Mouse (Mus musculus): ENCODE results near the gene Carmil3.

DNA sequence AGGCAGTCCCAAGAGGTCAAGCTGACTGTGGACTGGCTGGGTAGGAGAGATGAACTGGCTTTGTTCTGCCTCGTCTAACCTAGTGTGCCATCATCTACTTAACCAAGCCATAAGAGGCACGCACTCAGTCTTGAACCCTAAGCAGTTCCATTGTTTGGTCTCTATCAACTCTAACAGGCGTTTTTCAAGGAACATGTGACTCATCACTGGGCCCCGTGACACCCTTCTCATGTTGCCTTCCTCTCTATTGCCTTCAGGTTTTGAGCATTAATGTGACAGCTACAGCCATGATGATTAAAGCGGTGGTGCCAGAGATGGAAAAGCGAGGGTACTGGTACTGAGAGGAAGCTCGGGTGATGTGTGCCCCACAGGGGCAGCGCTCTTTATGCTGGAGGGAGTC, 3.6 kb upstream of the Carmil3 start:
- TF ChIP-seq CTCF (IDR thresholded peaks at IDR 0.05; ENCODE audit: extremely low read depth, insufficient read depth, insufficient read length, insufficient replicate concordance) (no peak), POLR2A (IDR thresholded peaks at IDR 0.05; ENCODE audit: low read depth, low read length) (no peak)

Data from spleen, adult 2 months (tissue).